Mouse (Mus musculus) limb, embryonic 10.5 days (tissue): ENCODE measurements around the gene Epb41l4b. TPM values are rescaled to one million over a fixed set of nuclear protein-coding genes. Genes with fewer than 3 reads are reported as not detected.

Experiments
- DNase-seq: peaks from one replicate; pipeline ENCODE4 v3.0.0-alpha.2; 2017; ENCODE audit warnings: low spot score
- H3K27ac ChIP-seq: fragments of 300-500 bp; sonication (generic); 2 replicates; pipeline ENCODE4 v1.5.1; 2016; ENCODE audit warnings: mild to moderate bottlenecking
- H3K27me3 ChIP-seq: fragments of 300-500 bp; sonication (generic); 2 replicates; pipeline ENCODE4 v1.6.1; 2016; ENCODE audit warnings: low read depth, mild to moderate bottlenecking; ENCODE audit not compliant: poor library complexity, severe bottlenecking
- H3K36me3 ChIP-seq: fragments of 300-500 bp; sonication (generic); 2 replicates; pipeline ENCODE4 v1.6.1; 2016; ENCODE audit warnings: mild to moderate bottlenecking, moderate library complexity
- H3K4me1 ChIP-seq: fragments of 300-500 bp; sonication (generic); 2 replicates; pipeline ENCODE4 v1.6.1; 2016
- H3K4me3 ChIP-seq: fragments of 300-500 bp; sonication (generic); 2 replicates; pipeline ENCODE4 v1.5.1; 2016; ENCODE audit warnings: mild to moderate bottlenecking, moderate library complexity
- H3K9me3 ChIP-seq: fragments of 300-500 bp; sonication (generic); replicated peaks from 2 replicates; pipeline ENCODE4 v1.6.1; 2016; ENCODE audit warnings: mild to moderate bottlenecking
- WGBS: fragments of 180-500 bp; shearing (Covaris S2); methylation state at CpG from one replicate; pipeline ENCODE4 v1.1.7; 2016; 5-methylcytosine and 5-hydroxymethylcytosine counted together
- polyA plus RNA-seq: library from polyadenylated mRNA; unstranded; fragments of >200 nt; fragmentation: Nextera tagmentation; extraction: Ambion mirVana; gene quantifications from 2 replicates; pipeline ENCODE4 v1.2.1, GENCODE M21; 2016

Gene Epb41l4b
- polyA plus RNA-seq, 1 experiment from 2014 or later = 1.6 TPM

- Histone ChIP-seq H3K9me3 (no peaks in the 10 kb centered on the region), H3K27me3 (no peaks in the 10 kb centered on the region; the same call in 1 of the 2 replicates), H3K4me3 (no peak overlapping the region), H3K4me1 (peaks cover 22% of the 10 kb centered on the region), H3K27ac (peak overlapping the region; percentile 61; the same call in 1 of the 2 replicates), H3K36me3 (no peaks in the 10 kb centered on the region)
- no peak for DNase-seq
- WGBS = 62% methylated on average over 12 of the region's 12 CpGs
These were observed 24.0 kb upstream of the Epb41l4b start for GRCm38 (mm10) chr4:57166922-57167870.

DNA sequence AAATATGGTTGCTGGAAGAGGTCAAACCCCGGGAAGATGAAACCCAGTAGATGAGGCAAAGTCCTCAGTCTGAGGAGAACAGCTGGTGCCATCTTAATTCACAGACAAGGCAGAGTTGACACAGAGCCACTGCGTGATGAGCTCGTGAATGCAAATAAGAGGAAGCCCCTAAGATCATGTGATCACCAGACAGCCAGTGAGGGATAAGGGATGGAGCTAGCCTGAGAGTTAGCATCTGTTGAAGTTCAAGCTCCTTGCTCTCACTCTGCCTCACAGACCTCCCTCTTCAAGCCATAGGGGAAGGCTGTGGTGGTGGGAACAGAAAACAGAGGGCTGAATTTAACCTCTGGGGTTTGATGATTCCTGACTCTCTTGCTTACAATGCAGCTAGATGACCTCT, 22.4 kb upstream of the Epb41l4b start:
- Histone ChIP-seq H3K36me3 (no peaks in the 10 kb centered on the region), H3K4me1 (peaks cover 21% of the 10 kb centered on the region), H3K4me3 (no peak overlapping the region), H3K27me3 (no peaks in the 10 kb centered on the region; the same call in 1 of the 2 replicates), H3K27ac (no peak overlapping the region), H3K9me3 (no peaks in the 10 kb centered on the region)
- DNase-seq = no peak
- 73% methylated on average over 3 of the region's 3 CpGs for WGBS

GRCm38 (mm10) chr4:57164578-57165210, 21.5 kb upstream of the Epb41l4b start:
- DNase-seq = no peak
- no peaks in the 10 kb centered on the region for H3K9me3 ChIP-seq
- WGBS = 90% methylated on average over 9 of the region's 9 CpGs
- H3K36me3 ChIP-seq = no peaks in the 10 kb centered on the region
- no peak overlapping the region for H3K4me3 ChIP-seq
- no peaks in the 10 kb centered on the region; the same call in 1 of the 2 replicates for H3K27me3 ChIP-seq
- H3K27ac ChIP-seq = no peak overlapping the region
- H3K4me1 ChIP-seq = peaks cover 27% of the 10 kb centered on the region

GRCm38 (mm10) chr4:57162789-57163722, 19.8 kb upstream of the Epb41l4b start:
- 49% methylated on average over 10 of the region's 10 CpGs for WGBS
- Histone ChIP-seq H3K4me1 (peaks cover 27% of the 10 kb centered on the region), H3K9me3 (no peaks in the 10 kb centered on the region), H3K4me3 (no peak overlapping the region), H3K36me3 (no peaks in the 10 kb centered on the region), H3K27me3 (no peaks in the 10 kb centered on the region; the same call in 1 of the 2 replicates), H3K27ac (no peak overlapping the region)
- no peak for DNase-seq

GRCm38 (mm10) chr4:57160571-57160970, 17.3 kb upstream of the Epb41l4b start:
- H3K4me1 ChIP-seq = peaks cover 11% of the 10 kb centered on the region
- no peaks in the 10 kb centered on the region for H3K36me3 ChIP-seq
- H3K27ac ChIP-seq = no peak overlapping the region
- DNase-seq = no peak
- no peaks in the 10 kb centered on the region; the same call in 1 of the 2 replicates for H3K27me3 ChIP-seq
- WGBS = 80% methylated on average over 7 of the region's 7 CpGs
- no peaks in the 10 kb centered on the region for H3K9me3 ChIP-seq
- H3K4me3 ChIP-seq = no peak overlapping the region

DNA sequence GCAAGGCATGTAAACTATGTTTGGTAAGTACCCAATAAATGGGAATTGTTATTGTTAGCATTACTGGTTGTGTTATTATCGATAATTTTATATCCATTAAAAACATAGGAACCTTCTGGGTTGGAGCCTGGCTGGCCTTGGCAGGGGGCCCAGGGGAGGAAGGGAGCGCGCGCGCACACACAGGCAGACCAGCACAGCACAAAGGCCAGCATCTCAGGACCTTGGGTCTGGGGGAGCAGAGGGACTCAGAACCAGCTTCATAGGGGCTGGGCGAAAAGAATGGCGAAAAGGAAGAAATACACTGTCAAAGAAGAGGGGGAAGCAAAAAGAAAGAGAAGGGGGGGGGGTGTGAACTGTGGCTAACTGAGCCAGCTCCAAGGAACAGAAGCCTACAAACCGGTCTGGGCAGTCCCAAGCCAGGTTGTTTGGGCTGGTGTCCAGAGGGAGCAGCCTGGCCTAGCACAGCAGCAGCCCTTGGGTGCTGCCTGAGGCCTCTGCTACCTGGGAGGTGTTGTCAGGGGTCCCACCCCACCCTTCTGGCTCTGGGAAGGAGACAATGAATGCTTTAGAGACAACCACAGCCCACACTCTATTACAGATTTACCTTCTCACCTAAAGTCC, 13.4 kb upstream of the Epb41l4b start:
- Histone ChIP-seq H3K4me3 (no peak overlapping the region), H3K9me3 (no peaks in the 10 kb centered on the region), H3K36me3 (no peaks in the 10 kb centered on the region), H3K4me1 (peaks cover 35% of the 10 kb centered on the region), H3K27me3 (0 out of 2 replicates have a peak, but pooled peaks cover 4% of the 10 kb centered on the region), H3K27ac (no peak overlapping the region)
- no peak for DNase-seq
- 84% methylated on average over 8 of the region's 8 CpGs for WGBS

GRCm38 (mm10) chr4:57153838-57154237, 10.6 kb upstream of the Epb41l4b start:
- no peak for DNase-seq
- WGBS = 46% methylated on average over 8 of the region's 8 CpGs
- no peaks in the 10 kb centered on the region for H3K36me3 ChIP-seq
- peaks cover 27% of the 10 kb centered on the region for H3K4me1 ChIP-seq
- H3K4me3 ChIP-seq = peak overlapping the region; percentile 22; the same call in 1 of the 2 replicates
- peak overlapping the region; percentile 86 for H3K27ac ChIP-seq
- no peaks in the 10 kb centered on the region for H3K9me3 ChIP-seq
- H3K27me3 ChIP-seq = 0 out of 2 replicates have a peak, but pooled peaks cover 4% of the 10 kb centered on the region

DNA sequence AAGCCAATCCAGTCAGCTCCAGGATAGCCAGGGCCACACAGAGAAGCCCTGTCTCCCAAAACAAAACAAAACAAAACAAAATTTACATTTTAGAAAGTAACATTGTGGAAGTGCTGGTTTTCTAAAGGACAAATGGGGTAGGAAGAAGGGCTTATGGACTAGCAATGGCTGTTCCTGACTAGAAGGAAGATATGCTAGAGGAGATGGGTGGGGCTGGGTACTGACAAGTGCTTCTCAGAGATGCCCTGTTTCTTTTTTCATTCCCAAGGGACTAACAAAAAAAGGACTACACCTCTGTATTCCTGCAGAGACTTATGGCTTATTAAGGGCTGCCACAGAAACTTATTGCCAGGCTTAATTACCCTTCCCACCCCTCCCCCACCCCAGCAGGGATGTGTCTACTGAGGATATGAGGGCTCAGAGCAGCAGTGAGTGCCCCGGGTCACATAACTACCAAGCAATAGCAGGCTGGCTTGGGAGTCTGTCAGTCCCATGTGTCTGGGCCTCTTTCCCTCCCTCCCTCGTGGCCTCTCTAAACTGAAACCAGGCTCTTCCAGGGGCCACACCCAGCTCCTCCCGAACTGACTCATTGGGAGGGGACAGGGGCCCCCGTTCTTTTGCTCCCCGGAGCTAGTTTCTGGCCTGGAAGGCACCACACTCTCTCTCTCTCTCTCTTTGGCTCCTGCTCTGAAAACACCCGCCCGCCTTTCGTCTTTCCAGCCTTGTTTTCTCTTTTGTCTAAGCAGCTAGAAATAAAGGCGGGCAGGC, 10.0 kb upstream of the Epb41l4b start:
- 9% methylated on average over 9 of the region's 9 CpGs for WGBS
- H3K4me1 ChIP-seq = peaks cover 27% of the 10 kb centered on the region
- peak overlapping the region; percentile 22 for H3K4me3 ChIP-seq
- H3K36me3 ChIP-seq = no peaks in the 10 kb centered on the region
- H3K9me3 ChIP-seq = no peaks in the 10 kb centered on the region
- 0 out of 2 replicates have a peak, but pooled peaks cover 4% of the 10 kb centered on the region for H3K27me3 ChIP-seq
- peak; percentile 60 for DNase-seq
- peak overlapping the region; percentile 86 for H3K27ac ChIP-seq

- peaks cover 26% of the 10 kb centered on the region for H3K27me3 ChIP-seq
- no peaks in the 10 kb centered on the region for H3K36me3 ChIP-seq
- no peak overlapping the region for H3K27ac ChIP-seq
- DNase-seq = no peak
- peaks cover 10% of the 10 kb centered on the region for H3K4me1 ChIP-seq
- WGBS = 73% methylated on average over 3 of the region's 3 CpGs
- no peaks in the 10 kb centered on the region for H3K9me3 ChIP-seq
- no peak overlapping the region for H3K4me3 ChIP-seq
These were observed 4.9 kb upstream of the Epb41l4b start for GRCm38 (mm10) chr4:57148182-57148581.

DNA sequence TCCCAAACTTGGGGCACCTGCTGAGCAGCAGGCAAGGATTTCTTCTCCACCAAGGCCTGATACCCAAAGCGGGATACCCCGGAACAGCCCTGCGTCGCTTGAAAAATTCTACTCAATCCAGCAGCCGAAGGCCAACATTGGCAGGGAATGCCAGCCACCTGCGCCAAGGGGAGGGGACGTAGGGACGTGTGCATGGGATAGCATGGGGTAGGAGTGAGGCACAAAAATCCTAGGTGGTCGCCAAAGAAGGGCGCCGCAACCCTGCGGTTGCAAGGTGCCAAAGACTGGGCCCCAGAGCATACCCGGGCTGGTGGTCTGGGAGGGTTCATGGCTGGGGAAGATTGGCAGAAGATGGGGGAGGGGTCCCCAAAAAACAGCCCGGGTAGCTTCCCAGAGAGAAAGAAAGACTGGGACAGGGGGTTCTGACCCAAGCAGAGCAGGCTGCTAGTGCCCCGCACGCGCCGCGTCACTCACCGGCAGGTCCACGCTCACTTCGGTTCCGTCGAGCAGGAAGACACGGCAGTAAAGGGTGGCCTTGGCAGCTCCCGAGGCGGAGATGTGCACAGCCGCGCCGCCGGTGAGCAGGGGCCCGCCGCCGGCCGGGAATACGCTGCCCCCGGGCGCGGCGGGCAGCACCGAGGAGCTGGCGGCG, 737 bp downstream of the Epb41l4b start:
- Histone ChIP-seq H3K36me3 (no peaks in the 10 kb centered on the region), H3K4me3 (peak overlapping the region; percentile 76), H3K9me3 (no peaks in the 10 kb centered on the region), H3K4me1 (peaks cover 40% of the 10 kb centered on the region), H3K27me3 (peaks cover 53% of the 10 kb centered on the region), H3K27ac (peak overlapping the region; percentile 88)
- peak; percentile 53 for DNase-seq
- WGBS = 3% methylated on average over 43 of the region's 43 CpGs

DNA sequence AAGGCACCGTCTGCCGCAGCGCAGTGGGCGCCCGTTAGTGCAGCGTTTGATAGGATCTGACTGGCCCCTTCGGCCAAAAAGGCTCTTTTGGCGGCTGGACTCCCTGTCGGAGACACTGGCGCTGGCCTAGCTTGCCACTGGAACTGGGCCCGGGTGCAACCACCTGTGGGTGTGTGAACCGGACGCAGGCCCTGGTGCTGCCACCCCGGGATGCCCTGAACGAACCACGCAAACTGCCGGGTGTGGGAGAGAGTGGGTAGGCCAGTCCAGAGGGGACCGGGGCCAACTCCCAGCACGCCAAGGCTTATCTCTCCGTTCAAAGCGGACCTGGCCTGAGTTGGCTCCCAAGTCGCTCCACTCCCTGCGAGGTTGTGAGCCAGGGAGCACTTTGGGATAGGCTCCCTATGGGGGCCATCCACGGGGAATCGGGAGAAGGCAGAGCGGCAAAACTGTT, 1.3 kb downstream of the Epb41l4b start:
- H3K4me3 ChIP-seq = peak overlapping the region; percentile 76
- 6% methylated on average over 26 of the region's 26 CpGs for WGBS
- H3K4me1 ChIP-seq = peaks cover 46% of the 10 kb centered on the region
- no peaks in the 10 kb centered on the region for H3K36me3 ChIP-seq
- peaks cover 53% of the 10 kb centered on the region for H3K27me3 ChIP-seq
- no peaks in the 10 kb centered on the region for H3K9me3 ChIP-seq
- H3K27ac ChIP-seq = 0 out of 2 replicates have a peak overlapping the region, but pooled peaks have one; percentile 88
- peak; percentile 59 for DNase-seq
